Mouse (Mus musculus) kidney, postnatal 14 days (tissue): ENCODE measurements at regions not wholly inside any gene's neighbourhood (a gene's known extent, or its start where the extent isn't known, plus 50 kb on each side); places are given as distances from the start of the nearest gene placed in this dataset.
A peak's percentile ranks its signal among the peaks of the same experiment; 100 is the strongest.
"Not testable (repeated sequence)": the region's sequence is repeated elsewhere in the genome, so short reads cannot be mapped to it uniquely, and the experiment has no call there.

ENCODE experiments used
- DNase-seq: peaks from one replicate; pipeline ENCODE4 v3.0.0; 2022; ENCODE audit warnings: mixed read lengths

DNA sequence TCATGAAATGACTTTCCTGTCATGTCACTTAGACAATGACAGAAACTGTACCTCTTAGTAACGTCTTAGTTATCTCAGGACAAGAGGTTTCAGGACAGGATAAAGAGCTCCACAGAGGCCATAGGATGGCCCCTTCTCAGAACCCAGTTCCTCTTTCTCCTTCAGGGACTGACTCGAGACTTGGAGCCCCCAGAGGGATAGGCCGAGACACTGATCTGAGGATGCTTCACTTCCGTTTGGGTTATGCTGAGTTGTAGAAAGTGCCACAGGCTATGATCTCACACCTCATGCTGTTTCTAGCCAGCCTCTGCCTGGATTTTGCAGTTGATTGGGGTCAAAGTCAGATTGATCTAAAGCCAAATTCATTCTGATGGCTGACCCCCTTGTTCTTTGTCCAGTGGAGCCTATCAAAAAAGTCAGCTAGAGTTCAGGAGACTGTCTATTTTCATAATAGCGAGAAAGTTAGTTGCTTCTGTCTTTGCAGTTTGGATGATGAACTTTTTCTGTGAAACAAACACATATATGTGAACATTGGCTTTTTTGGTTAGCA lies 70.7 kb downstream of the Sult3a2 start:
- DNase-seq, result no peak

DNA sequence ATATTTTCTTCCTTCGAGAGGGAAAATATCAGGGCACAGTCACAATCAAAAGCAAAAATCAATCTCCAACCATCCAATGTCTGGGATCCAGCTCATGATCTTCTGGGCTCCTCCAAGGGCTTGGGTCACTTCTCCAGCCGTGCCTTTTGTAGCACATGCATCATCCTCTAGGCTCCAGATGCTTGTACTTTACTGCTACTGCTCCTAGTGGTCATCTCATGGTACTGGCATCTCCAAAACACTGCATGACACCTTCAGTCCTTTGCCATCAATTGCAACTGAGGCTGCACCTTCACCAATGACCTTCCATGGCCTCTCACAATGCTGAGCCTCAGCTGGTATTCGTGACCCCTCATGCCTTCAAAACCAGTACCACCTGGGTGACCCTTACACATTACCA lies 77.8 kb downstream of the Sult3a2 start:
- DNase-seq, result not testable (repeated sequence)

DNA sequence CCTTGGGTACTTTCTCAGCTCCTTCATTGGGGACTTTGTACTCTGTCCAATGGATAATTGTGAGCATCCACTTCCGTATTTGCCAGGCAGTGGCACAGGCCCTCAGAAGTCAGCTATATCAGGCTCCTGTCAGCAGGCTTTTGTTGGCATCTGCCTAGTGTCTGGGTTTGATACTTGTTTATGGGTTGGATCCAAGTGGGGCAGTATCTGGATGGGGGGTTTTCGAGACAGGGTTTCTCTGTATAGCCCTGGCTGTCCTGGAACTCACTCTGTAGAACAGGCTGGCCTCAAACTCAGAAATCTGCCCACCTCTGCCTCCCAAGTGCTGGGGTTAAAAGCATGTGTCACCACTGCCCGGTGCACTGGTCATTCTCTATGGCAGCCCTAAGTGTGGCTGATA lies 79.7 kb upstream of the Clvs2 start:
- not testable (repeated sequence) for DNase-seq

DNA sequence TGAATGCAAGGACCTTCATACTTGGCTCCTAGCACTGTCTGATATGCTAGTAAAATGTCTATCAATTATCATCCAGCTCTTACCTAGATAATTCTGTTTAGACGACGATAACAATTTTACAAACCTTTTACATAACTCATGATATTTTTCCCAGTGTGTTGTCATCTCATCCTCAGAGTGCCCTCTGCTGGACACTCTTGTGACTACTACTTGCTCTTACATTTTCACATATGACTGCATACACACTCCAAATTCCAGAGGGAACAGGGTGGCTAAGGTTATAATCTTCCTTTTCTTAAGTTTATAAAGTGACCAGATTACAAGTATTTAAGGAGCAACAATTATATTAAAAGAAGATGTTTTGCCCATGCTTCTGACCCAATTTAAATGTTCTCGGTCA lies 78.9 kb upstream of the Clvs2 start:
- DNase-seq, result peak; percentile 37
